Mouse (Mus musculus) MEL (cell line): ENCODE data around the gene Trdmt1. TPM values are rescaled to one million over a fixed set of nuclear protein-coding genes. Genes with fewer than 3 reads are reported as not detected.

Source experiments
- DNase-seq: peaks from one replicate; pipeline ENCODE4 v3.0.0; 2011; ENCODE audit warnings: low read depth, low spot score
- H3K27ac ChIP-seq: 2 replicates; pipeline ENCODE4 v1.5.1; 2012; ENCODE audit warnings: low read depth, mild to moderate bottlenecking, control low read depth, low read length, moderate library complexity; ENCODE audit not compliant: control insufficient read depth
- H3K27me3 ChIP-seq, 2 experiments: fragments of 150-350 bp in 1 of 2; sonication (generic) in 1 of 2; 2 replicates each; pipeline ENCODE4 v1.6.1; 2012; ENCODE audit warnings: low read length in 2 of 2, mild to moderate bottlenecking in 2 of 2, improper control_type of control experiment in 1 of 2, moderate library complexity in 1 of 2; ENCODE audit not compliant: insufficient read depth in 2 of 2, control insufficient read depth in 1 of 2
- H3K36me3 ChIP-seq, 2 experiments: 2 replicates each; pipeline ENCODE4 v1.6.1; 2012 to 2014; ENCODE audit warnings: low read length in 2 of 2, improper control_type of control experiment in 1 of 2, inconsistent platforms in 1 of 2, mild to moderate bottlenecking in 1 of 2; ENCODE audit not compliant: insufficient read depth in 2 of 2, control insufficient read depth in 1 of 2
- H3K4me1 ChIP-seq, 2 experiments: fragments of 150-350 bp in 1 of 2; sonication (generic) in 1 of 2; 2 replicates each; pipeline ENCODE4 v1.6.1; 2012; ENCODE audit warnings: low read length in 2 of 2, improper control_type of control experiment in 1 of 2, mild to moderate bottlenecking in 1 of 2; ENCODE audit not compliant: insufficient read depth in 2 of 2, control insufficient read depth in 1 of 2
- H3K4me3 ChIP-seq, 2 experiments: fragments of 150-350 bp in 1 of 2; sonication (generic) in 1 of 2; 2 replicates each; pipeline ENCODE4 v1.5.1; 2012; ENCODE audit warnings: low read depth in 2 of 2, low read length in 2 of 2, mild to moderate bottlenecking in 2 of 2, moderate library complexity in 2 of 2, control low read depth in 1 of 2, improper control_type of control experiment in 1 of 2; ENCODE audit not compliant: control insufficient read depth in 1 of 2, insufficient read depth in 1 of 2
- H3K79me2 ChIP-seq: 2 replicates; pipeline ENCODE4 v1.6.1; 2012; ENCODE audit warnings: mild to moderate bottlenecking, low read length, moderate library complexity; ENCODE audit not compliant: control insufficient read depth, poor library complexity, insufficient read depth
- H3K9ac ChIP-seq: 2 replicates; pipeline ENCODE4 v1.6.1; 2012; ENCODE audit warnings: low read depth, mild to moderate bottlenecking, control low read depth, low read length, moderate library complexity; ENCODE audit not compliant: control insufficient read depth, poor library complexity, severe bottlenecking
- H3K9me3 ChIP-seq: fragments of 150-350 bp; sonication (generic); replicated peaks from 2 replicates; pipeline ENCODE4 v1.6.1; 2012; ENCODE audit warnings: mild to moderate bottlenecking, low read length, improper control_type of control experiment, moderate library complexity; ENCODE audit not compliant: insufficient read depth
- CTCF ChIP-seq, 3 experiments: IDR thresholded peaks in 2 of 3; conservative IDR thresholded peaks in 1 of 3; 2 replicates each; pipeline ENCODE4 v1.5.1; 2011 to 2012; ENCODE audit warnings: low read length in 3 of 3, low read depth in 2 of 3, mild to moderate bottlenecking in 2 of 3, improper control_type of control experiment in 1 of 3, inconsistent platforms in 1 of 3, mixed read lengths in 1 of 3, moderate library complexity in 1 of 3; ENCODE audit not compliant: control insufficient read depth in 1 of 3, insufficient read depth in 1 of 3, poor library complexity in 1 of 3, severe bottlenecking in 1 of 3
- E2F4 ChIP-seq: IDR thresholded peaks from 2 replicates; pipeline ENCODE4 v1.6.1; 2011; ENCODE audit warnings: low read depth, low read length, improper control_type of control experiment, borderline replicate concordance
- EP300 ChIP-seq, 2 experiments: IDR thresholded peaks; 2 replicates each; pipeline ENCODE4 v1.6.1; 2011; ENCODE audit warnings: improper control_type of control experiment in 2 of 2, low read length in 2 of 2, low read depth in 1 of 2, mild to moderate bottlenecking in 1 of 2
- ETS1 ChIP-seq: IDR thresholded peaks from 2 replicates; pipeline ENCODE4 v1.6.1; 2012; ENCODE audit warnings: low read depth, mild to moderate bottlenecking, inconsistent platforms, low read length, improper control_type of control experiment, moderate library complexity
- HCFC1 ChIP-seq: IDR thresholded peaks from 2 replicates; pipeline ENCODE4 v1.6.1; 2012; ENCODE audit warnings: low read depth, mild to moderate bottlenecking, inconsistent platforms, low read length, improper control_type of control experiment, moderate library complexity
- KAT2A ChIP-seq: conservative IDR thresholded peaks from 2 replicates; pipeline ENCODE4 v1.6.1; 2012; ENCODE audit warnings: low read depth, low read length, improper control_type of control experiment, inconsistent platforms
- MAFK ChIP-seq: IDR thresholded peaks from 2 replicates; pipeline ENCODE4 v1.6.1; 2011; ENCODE audit warnings: low read depth, mild to moderate bottlenecking, low read length, improper control_type of control experiment, borderline replicate concordance
- MEF2A ChIP-seq: IDR thresholded peaks from 2 replicates; pipeline ENCODE4 v1.6.1; 2014; ENCODE audit warnings: low read depth, mild to moderate bottlenecking, inconsistent platforms, low read length, improper control_type of control experiment; ENCODE audit not compliant: poor library complexity, insufficient replicate concordance, severe bottlenecking; ENCODE audit errors: extremely low read depth
- MXI1 ChIP-seq: IDR thresholded peaks from 2 replicates; pipeline ENCODE4 v1.6.1; 2011; ENCODE audit warnings: mild to moderate bottlenecking, low read depth, low read length, improper control_type of control experiment
- MYB ChIP-seq: IDR thresholded peaks from 2 replicates; pipeline ENCODE4 v1.6.1; 2011; ENCODE audit warnings: mild to moderate bottlenecking, low read depth, low read length, improper control_type of control experiment
- NELFE ChIP-seq: IDR thresholded peaks from 2 replicates; pipeline ENCODE4 v1.6.1; 2011; ENCODE audit warnings: low read depth, low read length, improper control_type of control experiment
- NRF1 ChIP-seq: IDR thresholded peaks from 2 replicates; pipeline ENCODE4 v1.6.1; 2014; ENCODE audit warnings: low read depth, mild to moderate bottlenecking, inconsistent platforms, low read length, improper control_type of control experiment, moderate library complexity; ENCODE audit not compliant: poor library complexity, insufficient read depth, severe bottlenecking
- POLR2AphosphoS5 ChIP-seq: IDR thresholded peaks from 2 replicates; pipeline ENCODE4 v1.6.1; 2012; ENCODE audit warnings: low read depth, borderline replicate concordance, mild to moderate bottlenecking, inconsistent platforms, low read length, moderate library complexity, mixed read lengths
- RAD21 ChIP-seq: IDR thresholded peaks from 2 replicates; pipeline ENCODE4 v1.6.1; 2011; ENCODE audit warnings: mild to moderate bottlenecking, low read depth, low read length, improper control_type of control experiment
- SIN3A ChIP-seq: IDR thresholded peaks from 2 replicates; pipeline ENCODE4 v1.6.1; 2012; ENCODE audit warnings: low read length, improper control_type of control experiment, inconsistent platforms
- UBTF ChIP-seq: IDR thresholded peaks from 2 replicates; pipeline ENCODE4 v1.6.1; 2012; ENCODE audit warnings: low read depth, mild to moderate bottlenecking, inconsistent platforms, low read length, improper control_type of control experiment, moderate library complexity, borderline replicate concordance; ENCODE audit not compliant: insufficient read depth
- USF1 ChIP-seq: IDR thresholded peaks from 2 replicates; pipeline ENCODE4 v1.6.1; 2014; ENCODE audit warnings: low read depth, mild to moderate bottlenecking, inconsistent platforms, low read length, improper control_type of control experiment, moderate library complexity
- ZKSCAN1 ChIP-seq: IDR thresholded peaks from 2 replicates; pipeline ENCODE4 v1.6.1; 2012; ENCODE audit warnings: low read depth, mild to moderate bottlenecking, inconsistent platforms, low read length, improper control_type of control experiment, moderate library complexity
- polyA plus RNA-seq, 2 experiments: library from polyadenylated mRNA; stranded (reverse) in 1 of 2; unstranded in 1 of 2; fragments of >175 nt in 1 of 2; fragments of >200 nt in 1 of 2; gene quantifications; 2 replicates each; pipeline versions ENCODE4 v1.2.1 to v1.2.4; 2012; ENCODE audit warnings: low replicate concordance in 2 of 2, low read depth in 1 of 2; ENCODE audit not compliant: insufficient read length in 2 of 2, insufficient read depth in 1 of 2, missing spikeins in 1 of 2
- total RNA-seq: library from RNA; depleted of rRNA; stranded (reverse); fragments of 300-350 nt; gene quantifications from 2 replicates; pipeline ENCODE4 v1.2.3, GENCODE M21; 2012

Gene Trdmt1
- total and polyA plus RNA-seq, 3 experiments, result 8.6 to 9.2 TPM; not detected in 1

GRCm38 (mm10) chr2:13496087-13496486, 48.4 kb downstream of the Trdmt1 start:
- H3K27me3 ChIP-seq, result no peaks in the 10 kb centered on the region; a peak in 1 of 4 replicates
- H3K9ac ChIP-seq, result no peak overlapping the region
- H3K9me3 ChIP-seq, result no peaks in the 10 kb centered on the region
- H3K27ac ChIP-seq, result no peak overlapping the region
- H3K4me3 ChIP-seq, result no peak overlapping the region
- peak; percentile 14 for DNase-seq
- peaks cover 0 to 3% of the 10 kb centered on the region in 2 experiments; a peak in 2 of 4 replicates for H3K36me3 ChIP-seq
- TF ChIP-seq NRF1, result no peak
- TF ChIP-seq MXI1, result no peak
- no peak for TF ChIP-seq HCFC1
- TF ChIP-seq MYB, result no peak
- TF ChIP-seq EP300 (IDR thresholded peaks at IDR 0.05; ENCODE audit: low read depth in 1 of 2, low read length in 2 of 2), result no peak
- no peak; the same call in 1 of the 2 replicates for TF ChIP-seq MAFK
- TF ChIP-seq USF1, result no peak
- no peak for TF ChIP-seq MEF2A
- TF ChIP-seq SIN3A, result no peak
- TF ChIP-seq KAT2A, result no peak
- TF ChIP-seq ETS1, result no peak
- no peak for TF ChIP-seq UBTF
- TF ChIP-seq RAD21, result no peak
- no peaks in the 10 kb centered on the region; a peak in 1 of 4 replicates for H3K4me1 ChIP-seq
- no peaks in the 10 kb centered on the region for H3K79me2 ChIP-seq

GRCm38 (mm10) chr2:13492927-13493326, 51.5 kb downstream of the Trdmt1 start:
- H3K27ac ChIP-seq, result no peak overlapping the region
- no peaks in the 10 kb centered on the region; a peak in 1 of 4 replicates for H3K27me3 ChIP-seq
- no peaks in the 10 kb centered on the region; a peak in 1 of 4 replicates for H3K4me1 ChIP-seq
- H3K79me2 ChIP-seq, result no peaks in the 10 kb centered on the region
- peaks cover 0 to 3% of the 10 kb centered on the region in 2 experiments; a peak in 2 of 4 replicates for H3K36me3 ChIP-seq
- H3K4me3 ChIP-seq, result no peak overlapping the region
- no peak for TF ChIP-seq E2F4
- no peak for TF ChIP-seq ZKSCAN1
- no peak for TF ChIP-seq NELFE
- no peak for TF ChIP-seq POLR2AphosphoS5
- no peak for TF ChIP-seq CTCF (IDR thresholded peaks at IDR 0.05 in 2 of 3, conservative IDR thresholded peaks at IDR 0.05 in 1 of 3; ENCODE audit: control insufficient read depth in 1 of 3, insufficient read depth in 1 of 3, low read depth in 2 of 3, low read length in 3 of 3, poor library complexity in 1 of 3, severe bottlenecking in 1 of 3)
- no peak for DNase-seq
- H3K9me3 ChIP-seq, result no peaks in the 10 kb centered on the region
- no peak overlapping the region for H3K9ac ChIP-seq
